Mouse (Mus musculus): Measurements from ENCODE around the gene Cpd.

GRCm38 (mm10) chr11:76849596-76849995 is 2.8 kb upstream of the Cpd start:
- TF ChIP-seq CTCF (IDR thresholded peaks at IDR 0.05; ENCODE audit: low read depth, low read length), result no peak
- TF ChIP-seq POLR2A (IDR thresholded peaks at IDR 0.05; ENCODE audit: borderline replicate concordance, low read depth, low read length), result no peak

All from bone marrow macrophage, adult 2 months (primary cell).